Mouse (Mus musculus) gastrocnemius, postnatal 25 days (tissue): ENCODE results near the gene Kdr. TPM values are rescaled to one million over a fixed set of nuclear protein-coding genes. Genes with fewer than 3 reads are reported as not detected.

Source experiments
- DNase-seq: peaks from one replicate; pipeline ENCODE4 v3.0.0; 2022
- microRNA-seq, 2 experiments: library from miRNA; unstranded; fragments of <30 nt; microRNA quantifications; one replicate each; pipeline ENCODE4 v1.2.0; 2021; ENCODE audit warnings: borderline replicate concordance in 2 of 2
- total RNA-seq, 2 experiments: library from RNA; stranded (reverse); gene quantifications; 1 replicate in 1 of 2; 2 replicates in 1 of 2; pipeline ENCODE4 v1.2.3; 2021

The Kdr gene
- total RNA-seq, 2 experiments from 2014 or later = 13.7 to 19.4 TPM

GRCm38 (mm10) chr5:75919601-75920000 lies 58.7 kb downstream of the Kdr start:
- no peak for DNase-seq

GRCm38 (mm10) chr5:75918139-75918538 lies 60.1 kb downstream of the Kdr start:
- no peak for DNase-seq

- DNase-seq = no peak
Observed at GRCm38 (mm10) chr5:75917231-75917630, 61.0 kb downstream of the Kdr start.

- no peak for DNase-seq
Observed at GRCm38 (mm10) chr5:75906102-75906501, 72.2 kb downstream of the Kdr start.

GRCm38 (mm10) chr5:75900231-75900920 lies 77.9 kb downstream of the Kdr start:
- DNase-seq = no peak

GRCm38 (mm10) chr5:75895351-75895750 lies 82.9 kb downstream of the Kdr start:
- no peak for DNase-seq

- no peak for DNase-seq
Observed at GRCm38 (mm10) chr5:75892956-75893471, 85.2 kb downstream of the Kdr start.

Small RNA genes within 50 kb of the gene (microRNA-seq; reads per million reads assigned to microRNA genes)
- gene Gm25374 = 0 reads per million in 2 experiments

Other genes with a start within 250 kb of the Kdr start
- 1 to 10 TPM; 3.5 to 3.7 TPM for gene Srd5a3, start 161.8 kb upstream of the Kdr start, total RNA-seq
- gene Tmem165, start 205.4 kb upstream of the Kdr start, total RNA-seq = 10 to 100 TPM; 12.8 to 18.0 TPM